Mouse (Mus musculus) adrenal gland, postnatal 36 days (tissue): ENCODE results near the gene Ncapd2. TPM values are rescaled to one million over a fixed set of nuclear protein-coding genes. Genes with fewer than 3 reads are reported as not detected.
"Not testable (repeated sequence)": the region's sequence is repeated elsewhere in the genome, so short reads cannot be mapped to it uniquely, and the experiment has no call there.

Source experiments
- DNase-seq, 2 experiments: peaks; one replicate each; pipeline ENCODE4 v3.0.0; 2021; ENCODE audit warnings: mixed read lengths in 1 of 2
- total RNA-seq, 2 experiments: library from RNA; stranded (reverse); gene quantifications; 2 replicates each; pipeline ENCODE4 v1.2.3; 2021

Gene Ncapd2
- total RNA-seq, 2 experiments from 2014 or later, result 18.5 to 25.6 TPM

- peak; percentile 91 to 93 for DNase-seq
These were observed 25.3 kb downstream of the Ncapd2 start, which contains the start of gene Gapdh for GRCm38 (mm10) chr6:125166051-125166751. Gene Gapdh (minus strand): TSS chr6:125166467.

GRCm38 (mm10) chr6:125165328-125165891 is 26.1 kb downstream of the Ncapd2 start:
- peak; percentile 96 to 97 for DNase-seq

GRCm38 (mm10) chr6:125164672-125165327 is 26.7 kb downstream of the Ncapd2 start:
- DNase-seq, result peak; percentile 56 to 65

- peak; percentile 32 to 52 for DNase-seq
These were observed 27.5 kb downstream of the Ncapd2 start for GRCm38 (mm10) chr6:125163801-125164657.

GRCm38 (mm10) chr6:125162615-125163305 is 28.7 kb downstream of the Ncapd2 start:
- not testable (repeated sequence) for DNase-seq

- DNase-seq, result peak; percentile 76 to 81
These were observed 29.5 kb downstream of the Ncapd2 start for GRCm38 (mm10) chr6:125161971-125162370.

- DNase-seq, result peak; percentile 82 to 84
These were observed 30.4 kb downstream of the Ncapd2 start for GRCm38 (mm10) chr6:125160854-125161760.

- DNase-seq, result no peak
These were observed 31.0 kb downstream of the Ncapd2 start for GRCm38 (mm10) chr6:125160558-125160853.

- no peak for DNase-seq
These were observed 31.5 kb downstream of the Ncapd2 start for GRCm38 (mm10) chr6:125159773-125160557.

- no peak for DNase-seq
These were observed 32.5 kb downstream of the Ncapd2 start for GRCm38 (mm10) chr6:125158944-125159492.

GRCm38 (mm10) chr6:125156903-125157614 is 34.4 kb downstream of the Ncapd2 start:
- no peak for DNase-seq

GRCm38 (mm10) chr6:125156491-125156890 is 35.0 kb downstream of the Ncapd2 start:
- DNase-seq, result no peak

- no peak for DNase-seq
These were observed 36.2 kb downstream of the Ncapd2 start for GRCm38 (mm10) chr6:125155262-125155661.

GRCm38 (mm10) chr6:125154550-125154949 is 37.0 kb downstream of the Ncapd2 start:
- no peak for DNase-seq

- DNase-seq, result no peak
These were observed 37.8 kb downstream of the Ncapd2 start for GRCm38 (mm10) chr6:125153682-125154081.

- DNase-seq, result no peak
These were observed 38.5 kb downstream of the Ncapd2 start for GRCm38 (mm10) chr6:125153018-125153389.

GRCm38 (mm10) chr6:125152212-125153017 is 39.1 kb downstream of the Ncapd2 start:
- no peak for DNase-seq

- no peak for DNase-seq
These were observed 41.9 kb downstream of the Ncapd2 start for GRCm38 (mm10) chr6:125149569-125149950.
